Mouse (Mus musculus): ENCODE data around the gene Pbrm1. TPM values are rescaled to one million over a fixed set of nuclear protein-coding genes. Genes with fewer than 3 reads are reported as not detected.

Pbrm1 gene
- polyA plus RNA-seq (2017; shearing (Covaris generic)): 100 to 1,000 TPM; 125 to 150 TPM

DNA sequence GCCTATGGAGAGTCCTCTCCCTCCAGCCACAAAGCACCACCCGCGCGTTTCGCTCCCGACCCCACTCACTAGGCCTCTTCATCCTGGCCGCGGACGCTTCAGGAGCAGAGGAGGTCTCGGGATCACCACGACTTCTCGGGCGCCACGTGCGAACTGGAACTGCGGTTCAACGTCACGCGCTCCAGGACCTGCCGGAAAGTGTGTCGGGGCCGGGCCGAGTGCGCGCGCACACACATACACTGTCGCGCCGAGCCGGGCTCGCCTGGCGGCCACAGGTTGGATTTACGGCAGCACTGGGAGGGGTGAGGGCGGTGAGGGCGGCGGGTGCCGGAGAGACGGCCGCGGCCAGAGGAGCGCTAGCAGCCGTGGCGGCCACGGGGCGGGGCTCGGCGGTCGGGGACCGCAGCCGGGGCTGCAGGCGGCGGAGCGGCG is at the start of gene Pbrm1, which contains the start of gene Gnl3:
Gene Pbrm1 (plus strand): TSS at position 279 of the 432 bp plus-strand sequence.
Gene Gnl3 (minus strand): TSS at position 293 of the 432 bp plus-strand sequence.

DNA sequence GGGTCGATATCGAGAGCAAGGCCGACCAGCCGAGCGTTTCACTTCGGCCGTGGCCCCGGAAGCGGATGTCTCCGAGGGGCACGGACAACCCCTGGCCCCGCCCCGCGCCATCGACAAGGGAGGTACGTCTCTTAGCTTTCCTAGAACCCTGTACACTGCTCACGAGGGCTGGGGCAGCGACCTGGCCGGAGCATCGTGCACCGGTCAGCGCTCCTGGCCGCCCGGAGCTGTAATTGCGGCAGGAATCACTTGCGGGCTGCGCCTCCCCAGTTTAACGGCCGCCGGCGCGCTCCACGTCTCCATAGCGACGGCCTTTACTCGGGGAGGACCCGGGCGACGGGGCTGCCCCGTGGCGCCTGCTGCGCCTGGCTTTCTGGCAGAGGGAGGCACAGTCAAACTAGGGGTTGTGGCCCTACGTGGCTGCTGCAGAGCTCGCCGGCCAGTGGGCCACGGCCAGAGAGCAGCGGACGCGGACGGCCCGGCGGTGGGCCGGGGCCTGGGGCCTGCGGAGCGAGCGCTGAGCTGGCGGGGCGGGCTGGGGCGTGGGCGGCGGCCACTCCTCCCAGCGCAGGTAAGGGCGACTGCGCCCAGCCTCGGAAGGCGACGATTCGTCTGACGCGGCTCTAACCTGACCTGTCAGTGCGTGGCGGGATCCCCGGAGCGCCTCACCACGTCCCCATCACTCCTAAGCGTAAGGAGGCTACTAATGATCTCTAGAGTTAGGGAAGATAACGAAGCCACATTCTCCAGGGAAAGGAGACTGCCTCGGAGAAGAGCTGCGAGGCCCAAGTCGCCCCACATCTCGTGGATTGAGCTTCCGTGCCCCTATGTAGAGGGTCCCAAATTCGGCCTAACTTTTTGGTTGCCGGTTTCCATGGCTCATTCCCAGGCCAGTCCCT is 17.4 kb upstream of the Pbrm1 start, which contains the start of the genes Glt8d1 and Spcs1:
Gene Glt8d1 (plus strand): TSS at position 94 of the 899 bp plus-strand sequence.
Gene Spcs1 (minus strand): TSS at position 366 of the 899 bp plus-strand sequence.

DNA sequence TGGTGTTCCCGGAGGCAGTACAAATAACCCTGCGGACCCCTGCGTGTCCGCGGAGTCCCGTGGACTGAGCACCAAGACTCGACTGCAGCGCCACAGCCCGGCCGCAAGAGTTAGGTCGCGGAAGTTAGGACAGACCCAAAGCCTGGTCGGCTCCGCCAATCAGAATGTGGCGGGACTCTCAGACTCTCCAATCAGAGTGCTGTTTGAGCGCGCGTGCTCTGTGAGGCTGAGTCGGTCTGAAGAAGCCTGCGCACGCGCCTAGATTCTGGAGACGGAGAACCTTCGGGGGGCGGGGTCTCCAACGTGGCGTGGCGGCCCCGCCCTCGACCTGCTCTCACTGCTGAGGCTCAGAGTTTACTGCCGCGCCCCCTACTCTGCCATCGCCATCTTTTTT is 109.9 kb downstream of the Pbrm1 start, which contains the start of gene Smim4:
Gene Smim4 (minus strand): TSS at position 131 of the 394 bp plus-strand sequence.

DNA sequence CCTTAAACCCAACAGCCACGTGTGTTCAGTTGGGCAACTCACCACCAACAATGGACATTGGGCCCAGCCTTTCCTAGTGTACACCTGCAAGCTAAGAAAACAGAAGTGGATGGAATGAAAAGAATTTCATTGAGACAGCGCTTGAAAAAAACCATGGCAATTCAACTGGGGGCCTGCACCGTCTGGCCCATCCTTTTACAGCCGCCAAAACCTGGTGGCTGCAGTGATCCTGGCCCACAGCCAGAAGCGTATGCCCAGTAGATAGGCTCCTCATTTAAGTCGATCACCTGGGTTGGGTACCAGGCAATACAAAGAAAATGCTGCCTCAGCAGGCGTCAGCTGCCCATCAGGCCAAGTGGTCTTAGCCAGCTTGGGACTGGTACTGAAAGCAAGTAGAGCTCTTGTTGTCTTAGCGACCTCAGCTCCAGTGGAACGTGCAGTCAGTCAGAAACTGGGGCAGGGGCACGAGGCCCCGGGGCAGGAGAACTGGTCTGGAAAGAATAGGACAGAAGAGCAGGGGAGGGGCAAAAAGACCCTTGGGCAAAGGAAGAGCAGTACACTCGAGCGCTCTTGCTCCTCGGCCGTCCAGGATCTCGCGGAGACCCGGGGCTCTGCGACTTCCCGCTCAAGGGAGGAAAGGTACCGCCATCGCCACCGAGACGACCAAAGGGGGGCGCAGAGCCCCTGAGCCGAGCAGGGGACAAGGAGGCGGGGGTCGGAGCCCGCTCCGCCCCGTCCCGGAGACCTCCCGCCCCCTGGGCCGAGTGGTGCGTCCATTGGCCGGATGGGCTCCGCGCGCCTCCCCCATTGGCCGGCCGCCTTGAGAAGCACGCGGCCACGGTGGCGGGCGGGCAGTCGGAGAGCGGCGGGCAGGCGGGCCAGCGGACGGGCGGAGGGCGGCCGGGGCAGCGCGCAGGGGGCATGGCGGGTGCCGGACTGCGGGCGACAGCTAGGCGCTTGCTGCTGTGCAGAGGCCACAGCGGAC is 111.6 kb downstream of the Pbrm1 start, which contains the start of gene Nt5dc2:
Gene Nt5dc2 (plus strand): TSS at position 818 of the 985 bp plus-strand sequence.

DNA sequence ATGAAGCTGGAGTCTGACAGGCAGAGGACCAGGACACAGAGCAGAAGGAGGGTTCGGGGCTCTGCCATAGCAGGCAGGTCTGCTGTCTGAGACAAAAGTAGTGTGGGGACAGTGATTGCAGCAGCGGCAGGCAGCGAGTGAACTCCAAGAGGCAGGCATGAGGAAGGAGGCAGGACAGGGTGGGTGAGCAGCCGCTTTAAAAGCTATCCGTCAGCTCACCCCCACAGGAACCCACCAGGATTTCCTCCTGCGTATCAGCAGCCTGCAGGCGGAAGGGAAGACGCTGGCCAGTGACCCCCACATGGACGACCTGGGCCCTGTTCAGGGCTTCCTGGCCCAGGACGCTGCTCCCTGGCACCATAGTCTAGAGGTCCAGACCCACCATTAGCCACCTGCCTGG is 149.5 kb downstream of the Pbrm1 start, which contains the start of gene Stab1:
Gene Stab1 (minus strand): TSS at position 217 of the 400 bp plus-strand sequence.

Other genes with a start within 250 kb of the Pbrm1 start
- 10 to 100 TPM; 19.6 to 22.8 TPM for gene Tmem110, start 193.5 kb upstream of the Pbrm1 start, polyA plus RNA-seq (2017; shearing (Covaris generic))
- 1 to 10 TPM in 1 of 2 experiments, under 1 TPM in 1; 0.92 to 1.7 TPM for gene Mustn1, start 139.9 kb upstream of the Pbrm1 start, polyA plus RNA-seq (2017; shearing (Covaris generic))
- under 1 TPM in 1 of 2 experiments, not detected in 1; 0.18 TPM for gene Itih4, start 132.7 kb upstream of the Pbrm1 start, polyA plus RNA-seq (2017; shearing (Covaris generic))
- under 1 TPM; 0.05 to 0.20 TPM for gene Itih3, start 95.4 kb upstream of the Pbrm1 start, polyA plus RNA-seq (2017; shearing (Covaris generic))
- gene Itih1, start 75.8 kb upstream of the Pbrm1 start, polyA plus RNA-seq (2017; shearing (Covaris generic)): under 1 TPM in 1 of 2 experiments, not detected in 1; 0.27 TPM
- gene Nek4, start 67.8 kb upstream of the Pbrm1 start, polyA plus RNA-seq (2017; shearing (Covaris generic)): 1 to 10 TPM; 4.7 to 6.2 TPM
- gene Glt8d1, start 17.7 kb upstream of the Pbrm1 start, polyA plus RNA-seq (2017; shearing (Covaris generic)): 10 to 100 TPM; 16.4 to 17.5 TPM
- 100 to 1,000 TPM; 228 to 275 TPM for gene Spcs1, start 17.5 kb upstream of the Pbrm1 start, polyA plus RNA-seq (2017; shearing (Covaris generic))
- gene Gnl3, start within 50 bp of the Pbrm1 start, polyA plus RNA-seq (2017; shearing (Covaris generic)): 10 to 100 TPM; 77.7 to 91.1 TPM
- 10 to 100 TPM; 48.3 to 72.8 TPM for gene Smim4, start 109.8 kb downstream of the Pbrm1 start, polyA plus RNA-seq (2017; shearing (Covaris generic))
- gene Nt5dc2, start 111.9 kb downstream of the Pbrm1 start, polyA plus RNA-seq (2017; shearing (Covaris generic)): 1 to 10 TPM in 1 of 2 experiments, under 1 TPM in 1; 0.99 to 2.0 TPM
- 1 to 10 TPM; 2.9 to 5.7 TPM for gene Stab1, start 149.5 kb downstream of the Pbrm1 start, polyA plus RNA-seq (2017; shearing (Covaris generic))
- gene Tnnc1, start 189.2 kb downstream of the Pbrm1 start, polyA plus RNA-seq (2017; shearing (Covaris generic)): under 1 TPM in 1 of 2 experiments, not detected in 1; 0.43 TPM
- 100 to 1,000 TPM; 193 to 206 TPM for gene Nisch, start 197.8 kb downstream of the Pbrm1 start, polyA plus RNA-seq (2017; shearing (Covaris generic))
- not detected for gene Sema3g, start 198.7 kb downstream of the Pbrm1 start, polyA plus RNA-seq (2017; shearing (Covaris generic))
- gene Phf7, start 232.2 kb downstream of the Pbrm1 start, polyA plus RNA-seq (2017; shearing (Covaris generic)): 10 to 100 TPM; 12.6 to 16.0 TPM
- gene Bap1, start 232.3 kb downstream of the Pbrm1 start, polyA plus RNA-seq (2017; shearing (Covaris generic)): 10 to 100 TPM; 72.0 to 89.0 TPM